Mouse (Mus musculus) ZHBTc4 (cell line): ENCODE measurements around the gene Pnpla1.
"Not testable (repeated sequence)": the region's sequence is repeated elsewhere in the genome, so short reads cannot be mapped to it uniquely, and the experiment has no call there.

Experiments used
- DNase-seq: peaks from one replicate; pipeline ENCODE4 v3.0.0-alpha.2; 2011; ENCODE audit warnings: low read depth, low spot score

Gene Pnpla1

DNA sequence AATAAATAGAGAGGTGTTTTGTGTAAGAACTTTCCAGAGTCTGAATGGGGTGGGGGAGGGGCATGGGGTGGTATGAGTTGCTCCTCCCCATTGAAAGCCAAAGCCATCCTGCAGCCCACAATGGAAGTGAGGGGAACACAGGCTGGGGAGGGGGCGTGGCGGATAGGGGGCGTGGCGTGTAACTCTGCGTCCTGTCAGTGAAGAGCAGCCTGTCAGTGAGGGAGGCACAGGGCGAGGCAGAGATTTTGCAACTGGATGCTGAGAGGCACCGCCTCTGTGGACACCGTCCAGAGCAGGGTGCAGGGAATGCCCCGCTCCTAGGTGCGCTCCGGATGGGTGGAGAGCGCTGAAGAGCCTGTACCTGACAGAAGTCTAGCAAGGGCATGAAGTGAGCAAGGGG is at the start of gene Pnpla1:
Gene Pnpla1, plus strand, starts transcription at position 207 of the 400 bp plus-strand sequence.
- peak; percentile 74 for DNase-seq

DNA sequence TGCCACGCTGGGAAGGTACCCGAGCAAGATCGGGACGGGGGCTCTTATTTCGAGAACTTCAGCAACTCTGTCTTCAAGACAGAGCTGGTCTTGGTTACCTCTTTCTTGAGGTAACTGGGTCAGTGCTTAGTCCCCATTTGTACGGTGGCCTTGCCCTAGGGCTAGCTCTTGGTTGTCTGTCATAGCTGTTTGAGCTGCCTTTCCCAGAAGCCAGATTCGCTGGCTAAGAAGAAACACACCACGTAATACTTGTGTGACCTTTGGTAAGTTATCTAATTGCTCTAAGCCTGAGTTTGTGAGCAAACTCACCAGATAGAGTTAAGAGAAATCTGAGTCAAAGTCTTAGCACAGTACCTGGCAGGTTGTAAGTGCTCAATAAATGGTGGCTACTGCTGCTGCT is 49.5 kb upstream of the Pnpla1 start:
- DNase-seq, result no peak

DNA sequence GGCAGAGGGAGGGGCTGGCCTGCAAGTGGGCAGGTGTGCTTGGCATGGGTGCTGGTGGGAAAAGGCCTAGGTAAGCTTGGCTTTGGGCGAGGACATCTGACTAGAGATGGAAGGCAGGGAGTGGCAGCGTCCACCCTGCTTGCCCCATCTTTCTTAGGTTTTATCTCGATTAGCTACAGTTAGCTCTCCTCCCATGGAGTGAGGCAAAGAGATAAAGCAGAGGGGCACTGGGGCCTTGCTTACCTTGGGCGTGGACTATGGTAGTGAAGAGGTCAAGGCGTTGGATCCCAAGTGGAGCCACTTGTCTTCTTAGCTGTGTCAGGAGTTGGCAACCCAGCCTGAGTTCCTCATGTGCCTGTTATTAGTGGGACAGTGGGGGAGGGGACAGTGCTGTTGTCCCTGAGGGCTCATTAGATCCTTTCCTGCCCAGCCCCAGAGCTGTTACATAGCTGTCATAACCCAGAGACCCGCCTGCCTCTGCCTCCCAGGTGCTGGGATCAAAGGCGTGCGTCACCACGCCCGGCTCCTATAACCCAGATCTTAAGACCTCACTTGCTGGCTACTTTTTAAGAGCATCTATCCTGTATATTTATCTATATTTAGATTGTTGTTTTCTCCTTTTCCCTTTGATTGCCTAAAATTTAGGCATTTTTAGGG is 48.9 kb upstream of the Pnpla1 start:
- peak; percentile 35 for DNase-seq

DNA sequence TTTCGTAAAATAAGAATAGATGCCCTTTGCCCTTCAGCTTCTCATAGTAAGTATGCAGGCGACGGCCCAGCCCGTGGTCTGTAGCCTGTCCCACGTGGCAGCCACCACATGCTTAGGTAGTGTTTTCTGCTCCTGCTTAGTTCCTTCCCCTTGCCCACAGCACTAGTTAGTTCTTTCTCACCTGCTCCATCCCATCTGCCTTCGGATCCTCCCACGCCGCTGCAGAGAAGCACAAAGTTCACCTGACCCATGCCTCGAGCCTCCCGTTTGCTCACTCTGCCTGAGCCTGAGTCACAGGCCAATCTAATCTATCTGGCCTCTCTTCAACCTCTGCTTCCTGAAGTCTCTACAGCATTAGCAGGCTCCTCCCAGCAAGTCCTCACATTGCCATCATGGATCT is 45.9 kb upstream of the Pnpla1 start:
- no peak for DNase-seq

- DNase-seq, result peak; percentile 62
Observed at GRCm38 (mm10) chr17:28814529-28815097, 43.6 kb upstream of the Pnpla1 start.

GRCm38 (mm10) chr17:28815384-28816004 is 42.7 kb upstream of the Pnpla1 start:
- DNase-seq, result no peak

DNA sequence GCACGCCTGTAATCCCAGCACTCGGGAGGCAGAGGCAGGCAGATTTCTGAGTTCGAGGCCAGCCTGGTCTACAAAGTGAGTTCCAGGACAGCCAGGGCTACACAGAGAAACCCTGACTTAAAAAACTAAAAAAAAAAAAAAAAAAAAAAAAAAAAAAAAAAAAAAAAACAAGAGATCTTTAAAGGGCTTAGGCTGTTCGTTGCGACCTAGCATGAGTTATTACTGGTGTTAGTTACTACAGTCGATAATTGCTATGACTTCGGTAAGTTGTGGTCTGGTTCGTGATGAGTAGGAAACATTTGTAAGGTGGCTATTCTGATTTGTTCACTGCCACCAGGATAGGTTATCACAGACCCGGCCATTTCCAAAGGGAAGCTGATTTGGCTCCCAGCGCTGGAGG is 41.9 kb upstream of the Pnpla1 start:
- DNase-seq, result not testable (repeated sequence)

DNA sequence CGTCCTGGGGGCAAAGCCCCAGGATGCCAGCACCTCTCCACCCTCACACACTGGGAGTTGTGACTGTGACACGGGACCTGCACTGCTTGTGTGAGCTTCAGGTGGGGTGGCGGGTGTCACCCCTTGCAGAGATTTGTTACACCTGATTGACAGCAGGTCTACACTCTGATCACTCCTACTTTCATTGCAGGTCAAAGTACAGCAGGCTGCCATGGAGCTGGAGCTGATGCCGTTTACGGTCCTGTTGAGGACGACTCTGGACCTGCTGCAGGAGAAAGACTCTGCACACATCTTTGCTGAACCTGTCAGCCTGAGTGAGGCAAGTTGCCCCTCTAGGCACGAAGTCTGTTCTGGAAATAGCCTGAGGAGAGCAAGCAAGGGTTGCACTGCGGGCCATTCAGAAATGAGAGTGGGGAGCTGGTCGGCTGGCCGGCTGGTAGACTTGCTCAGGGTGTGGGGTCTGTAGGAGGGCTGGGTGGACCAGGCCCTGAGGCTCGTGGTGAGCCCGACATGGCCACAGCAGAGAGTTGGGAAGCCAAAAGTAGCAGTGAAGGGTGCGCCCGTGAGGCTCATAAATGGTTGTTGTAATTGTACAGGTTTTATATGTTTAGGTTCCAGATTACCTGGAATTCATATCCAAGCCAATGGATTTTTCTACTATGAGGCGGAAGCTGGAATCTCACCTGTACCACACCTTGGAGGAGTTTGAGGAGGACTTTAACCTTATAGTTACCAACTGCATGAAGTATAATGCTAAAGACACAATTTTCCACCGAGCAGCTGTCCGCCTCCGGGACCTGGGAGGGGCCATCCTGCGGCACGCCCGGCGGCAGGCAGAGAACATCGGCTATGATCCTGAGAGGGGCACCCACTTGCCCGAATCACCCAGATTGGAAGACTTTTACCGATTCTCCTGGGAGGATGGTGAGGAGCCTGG is 41.1 kb upstream of the Pnpla1 start:
- no peak for DNase-seq

- DNase-seq, result peak; percentile 62
Observed at GRCm38 (mm10) chr17:28820189-28820588, 38.0 kb upstream of the Pnpla1 start.

GRCm38 (mm10) chr17:28823004-28823745 is 35.0 kb upstream of the Pnpla1 start:
- no peak for DNase-seq

- DNase-seq, result no peak
Observed at GRCm38 (mm10) chr17:28823749-28824148, 34.5 kb upstream of the Pnpla1 start.

DNA sequence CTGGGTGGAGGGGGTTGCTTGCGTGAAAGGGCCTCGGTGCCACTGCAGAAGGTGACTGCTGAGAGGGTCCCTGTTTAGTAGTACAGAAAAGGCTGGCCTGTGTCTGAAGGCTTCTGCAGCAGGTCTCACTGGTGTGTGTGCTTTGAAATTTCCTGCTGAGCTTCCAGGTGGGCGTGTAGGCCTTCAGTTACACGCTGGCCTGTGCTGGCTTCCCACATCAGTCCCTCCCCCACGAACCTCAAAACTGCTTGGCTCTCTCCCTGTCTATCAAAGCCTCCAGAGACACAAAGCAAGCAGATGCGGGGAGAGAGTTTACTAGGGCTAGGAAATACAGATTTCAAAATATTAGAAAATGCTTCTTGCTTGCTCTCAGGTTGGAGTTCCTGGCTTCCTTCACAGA is 33.3 kb upstream of the Pnpla1 start:
- DNase-seq, result no peak

- DNase-seq, result no peak
Observed at GRCm38 (mm10) chr17:28825359-28826041, 32.7 kb upstream of the Pnpla1 start.

DNA sequence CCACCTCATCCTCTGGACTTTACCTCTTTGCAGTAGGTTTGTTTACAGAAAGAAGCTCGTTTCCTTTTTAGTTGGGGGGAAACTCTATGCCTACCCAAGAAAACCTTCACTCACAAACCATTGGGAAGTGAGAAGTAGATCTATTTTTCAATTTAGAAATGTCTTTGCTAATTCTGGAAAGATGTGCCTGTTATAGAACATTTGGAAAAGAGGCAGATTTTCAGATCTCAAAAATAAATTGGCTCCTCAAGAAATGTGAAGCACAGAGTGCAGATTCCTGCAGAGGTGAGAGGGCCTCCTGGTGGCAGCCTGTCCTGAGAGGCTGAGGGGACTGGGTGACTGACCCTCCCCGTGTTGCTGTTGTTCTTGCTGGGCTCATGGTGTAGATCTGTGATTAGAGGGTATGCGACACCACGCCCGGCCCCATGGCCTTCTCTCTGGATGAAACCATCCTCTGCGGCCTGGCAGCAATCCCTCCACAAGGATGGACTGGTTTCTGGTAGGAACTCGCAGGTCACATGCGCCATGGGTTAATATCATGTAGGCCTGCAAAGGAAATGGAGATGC is 30.5 kb upstream of the Pnpla1 start:
- DNase-seq, result no peak

DNA sequence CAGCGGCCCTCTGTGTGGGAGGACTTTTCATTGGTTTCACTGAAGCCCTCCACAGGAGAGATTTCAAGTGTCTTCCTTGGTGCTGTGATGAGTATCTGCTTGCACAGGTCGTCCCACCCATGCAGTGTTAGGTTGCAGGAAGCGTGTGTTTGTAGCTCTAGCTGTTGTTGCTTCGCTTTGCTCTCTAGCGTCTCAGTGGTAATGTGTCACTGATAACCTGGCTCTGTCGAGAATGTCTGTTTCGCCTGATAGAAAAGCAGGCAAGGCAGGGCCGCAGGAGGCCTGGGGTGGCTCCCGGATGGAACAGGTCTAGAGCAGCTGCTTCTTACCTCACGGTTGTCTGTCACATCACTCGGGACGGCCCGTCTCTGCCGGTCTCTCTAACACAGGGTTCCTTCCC is 29.1 kb upstream of the Pnpla1 start:
- DNase-seq, result no peak

DNA sequence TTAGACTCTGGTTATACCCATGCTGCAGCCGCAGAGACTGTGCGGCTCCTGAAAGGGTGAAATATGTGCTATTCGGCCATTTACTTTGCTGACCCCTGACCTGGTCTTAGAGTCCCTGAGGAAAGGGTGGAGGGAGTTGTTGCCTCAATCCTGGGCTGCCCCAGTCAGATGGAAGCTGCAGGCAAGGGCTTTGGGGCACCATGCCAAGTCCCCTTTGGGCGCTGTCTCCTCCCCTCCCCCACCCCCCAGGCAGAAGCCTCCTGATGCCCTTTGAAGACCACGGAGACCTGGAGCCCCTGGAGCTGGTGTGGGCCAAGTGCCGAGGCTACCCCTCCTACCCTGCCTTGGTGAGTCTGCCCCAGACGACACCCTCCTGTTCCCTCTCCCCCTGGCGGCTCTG is 27.1 kb upstream of the Pnpla1 start:
- DNase-seq, result no peak

GRCm38 (mm10) chr17:28832040-28832439 is 26.2 kb upstream of the Pnpla1 start:
- no peak for DNase-seq

DNA sequence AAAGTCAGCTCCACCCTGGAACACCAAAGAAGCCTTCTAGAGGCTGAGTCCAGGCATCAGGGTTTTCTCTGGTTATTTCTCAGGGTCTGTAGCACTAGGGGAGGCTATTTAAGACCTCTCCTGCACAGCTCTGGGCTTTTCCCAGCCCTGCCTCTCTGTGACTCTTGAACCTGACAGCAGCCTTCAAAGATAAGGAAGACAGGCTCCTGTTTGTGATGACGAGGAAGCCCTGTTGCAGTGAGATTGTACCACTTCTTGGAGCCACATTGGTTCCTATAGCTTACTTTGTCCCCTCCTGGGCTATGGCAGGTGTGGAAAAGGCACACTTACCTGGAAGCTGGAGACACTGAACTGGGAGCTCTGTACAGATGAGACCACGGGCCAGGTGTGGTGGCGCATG is 25.3 kb upstream of the Pnpla1 start:
- DNase-seq, result no peak

GRCm38 (mm10) chr17:28834676-28835075 is 23.5 kb upstream of the Pnpla1 start:
- DNase-seq, result no peak

DNA sequence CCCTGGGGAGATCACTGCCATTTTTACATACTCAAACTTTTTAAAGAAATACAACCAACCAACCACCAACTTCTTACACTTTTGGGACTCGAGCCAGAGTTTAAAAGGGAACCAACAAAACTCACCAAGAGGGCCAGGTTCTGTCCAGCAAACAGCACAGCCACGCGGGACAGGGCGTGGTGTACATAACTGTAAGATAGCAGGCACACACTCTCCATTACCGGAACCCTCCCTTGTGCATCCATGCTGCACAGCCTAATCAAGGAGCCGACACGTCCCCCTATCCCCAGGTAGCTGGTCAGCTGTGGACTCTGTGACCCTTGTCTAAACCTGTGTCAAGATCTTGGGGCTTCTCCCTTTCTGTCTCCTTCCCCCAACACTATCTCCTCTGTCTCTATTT is 20.4 kb upstream of the Pnpla1 start:
- DNase-seq, result no peak
